Mouse (Mus musculus): Measurements from ENCODE around the gene Hist1h1d.

The Hist1h1d gene

DNA sequence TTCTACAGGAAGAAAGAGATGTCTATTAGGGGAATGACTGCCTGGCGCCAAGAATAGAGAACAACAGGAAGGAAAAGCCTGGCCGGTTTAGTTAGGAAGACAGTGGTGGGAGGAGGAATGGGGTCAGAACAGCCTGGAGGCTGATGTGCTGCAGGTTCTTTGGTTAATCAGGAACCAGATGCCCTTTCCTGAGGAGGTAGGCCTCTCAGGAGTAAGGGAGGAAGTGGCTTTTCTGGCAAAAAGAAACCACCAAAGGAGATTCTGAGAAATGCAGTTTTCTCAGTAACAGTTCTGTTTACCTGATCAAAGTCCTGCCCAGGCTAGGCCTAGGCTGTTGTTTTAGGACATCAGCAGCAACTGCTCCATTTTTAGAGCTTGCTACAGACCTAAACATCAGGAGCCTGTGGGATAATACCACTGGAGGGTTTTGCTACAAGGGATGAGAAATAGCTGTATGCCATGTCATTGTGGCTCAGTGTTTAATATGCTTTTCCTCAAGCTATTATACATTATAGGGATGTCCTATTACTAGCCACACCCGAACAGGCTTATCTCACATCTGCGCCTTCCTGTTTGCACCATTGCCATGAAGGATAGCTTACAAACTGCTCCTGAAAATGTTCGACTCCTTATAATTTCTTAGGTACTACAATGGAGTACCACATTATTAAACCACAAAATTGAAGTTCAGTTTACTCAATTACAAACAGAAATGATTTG is 40.1 kb downstream of the Hist1h1d start:
- DNase-seq = no peak

DNA sequence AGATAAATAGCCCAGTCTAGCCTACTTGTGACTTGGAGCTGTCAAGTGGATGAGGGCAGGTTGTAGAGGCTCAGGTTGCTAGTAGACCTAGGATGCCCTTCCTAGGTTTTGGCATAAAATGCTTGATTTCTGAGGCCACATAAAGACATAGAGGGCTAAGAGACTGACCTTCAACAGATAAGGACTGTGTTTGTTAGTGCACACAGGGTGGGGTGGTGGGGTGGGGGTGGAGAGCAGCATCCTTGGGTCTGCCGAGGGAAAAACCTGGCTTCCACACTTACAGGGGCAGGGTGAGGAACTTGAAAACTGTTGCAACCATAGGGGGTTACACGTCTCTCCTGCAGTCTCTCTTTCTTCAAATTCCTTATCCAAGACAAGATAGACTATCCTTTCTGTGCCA is 42.1 kb downstream of the Hist1h1d start:
- no peak for DNase-seq

DNA sequence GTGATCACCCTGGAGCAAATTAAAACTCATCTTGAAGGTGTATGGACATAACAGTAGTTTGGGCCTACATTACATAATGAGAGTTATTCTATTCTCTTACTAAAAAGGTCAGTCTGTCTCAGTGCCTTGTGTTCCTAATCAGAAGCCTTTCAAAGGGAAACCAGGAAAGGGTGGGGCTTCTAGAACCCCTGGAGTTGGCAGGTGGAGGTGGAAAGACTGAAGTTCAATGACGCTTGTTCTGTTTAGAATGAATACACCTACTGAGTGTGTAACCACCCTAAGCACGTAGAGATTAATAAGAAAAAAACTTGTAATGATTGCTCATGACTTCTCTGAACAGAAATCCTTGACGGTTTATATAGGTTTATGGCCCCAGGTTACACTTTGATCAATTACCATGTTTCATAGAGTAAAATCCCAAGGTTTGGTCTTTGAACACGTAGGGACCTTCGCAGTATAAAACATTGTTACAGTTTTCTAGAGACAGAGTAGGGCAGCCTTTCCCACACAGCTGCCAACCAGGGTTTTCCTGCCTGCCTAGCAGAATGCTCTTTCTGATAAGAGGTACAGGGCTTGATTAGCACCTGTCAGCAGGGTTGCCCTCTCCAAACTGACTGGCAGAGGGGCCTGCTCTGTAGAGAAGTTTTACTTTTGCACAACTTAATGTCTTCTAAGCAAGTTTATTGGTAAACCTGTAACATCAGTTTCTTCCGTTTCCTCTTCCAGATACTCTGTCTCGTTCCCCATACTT is 42.7 kb downstream of the Hist1h1d start:
- no peak for DNase-seq

DNA sequence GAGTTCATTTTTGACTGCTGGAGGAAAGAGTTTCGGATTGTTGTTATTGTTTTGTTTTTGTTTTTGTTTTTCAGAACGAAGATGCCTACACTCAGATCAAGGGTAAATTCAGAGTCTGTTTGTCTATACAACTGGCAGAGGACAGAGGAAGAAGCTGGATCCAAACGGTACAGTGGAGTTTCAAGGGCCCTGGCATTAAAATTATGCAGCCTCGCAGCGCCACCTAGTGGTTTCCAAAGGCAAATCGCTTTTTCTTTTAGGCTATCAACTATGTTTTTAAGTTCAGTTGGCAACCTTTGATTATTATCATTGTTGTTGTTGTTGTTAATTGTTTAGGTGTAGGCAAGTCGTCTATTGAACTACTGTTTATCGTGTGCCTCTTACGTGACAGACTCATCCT is 44.9 kb downstream of the Hist1h1d start:
- peak; percentile 33 to 49 for DNase-seq

DNA sequence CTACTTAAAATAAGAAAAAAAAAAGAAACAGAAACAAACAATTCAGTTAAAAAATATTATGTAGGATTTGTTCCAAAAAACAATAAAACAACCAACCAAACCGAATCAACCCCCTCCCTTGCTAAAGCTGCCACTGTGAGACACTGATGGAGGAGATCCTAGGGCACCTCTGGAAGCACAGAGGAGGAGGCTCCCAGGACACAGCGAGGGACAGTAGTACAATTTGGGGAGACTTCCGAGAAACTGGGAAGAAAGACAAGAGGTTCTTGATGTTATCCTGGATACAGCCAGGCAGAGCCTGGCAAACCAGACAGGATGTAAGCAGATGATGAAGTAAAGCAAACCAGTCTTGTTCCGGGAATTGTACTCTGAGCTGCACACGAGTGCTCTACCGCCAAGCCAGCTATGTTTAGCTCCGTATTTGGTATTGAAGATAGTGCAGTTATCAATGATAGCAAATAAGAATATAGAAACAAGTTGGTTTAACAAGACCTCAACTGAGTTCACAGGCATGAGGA is 50.2 kb downstream of the Hist1h1d start:
- no peak for DNase-seq

DNA sequence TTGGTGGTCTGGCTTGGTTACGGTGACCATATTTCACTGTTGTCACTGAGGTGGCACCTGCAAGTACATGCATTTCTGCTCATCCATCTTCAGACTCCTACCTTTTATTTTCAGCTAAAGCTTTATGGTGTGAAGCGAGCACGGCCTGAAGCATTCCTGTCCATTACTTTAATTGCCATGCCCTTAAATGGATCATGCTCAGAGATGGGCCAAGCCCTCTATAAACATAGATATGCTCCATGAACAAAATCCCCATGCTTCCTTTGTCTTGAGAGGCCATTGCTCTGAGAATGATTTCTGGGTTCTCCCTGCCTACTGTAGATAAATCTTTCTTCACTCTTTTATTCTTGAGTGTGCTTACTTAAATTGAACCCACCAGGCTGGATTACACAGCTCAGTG is 51.4 kb downstream of the Hist1h1d start:
- DNase-seq = no peak

DNA sequence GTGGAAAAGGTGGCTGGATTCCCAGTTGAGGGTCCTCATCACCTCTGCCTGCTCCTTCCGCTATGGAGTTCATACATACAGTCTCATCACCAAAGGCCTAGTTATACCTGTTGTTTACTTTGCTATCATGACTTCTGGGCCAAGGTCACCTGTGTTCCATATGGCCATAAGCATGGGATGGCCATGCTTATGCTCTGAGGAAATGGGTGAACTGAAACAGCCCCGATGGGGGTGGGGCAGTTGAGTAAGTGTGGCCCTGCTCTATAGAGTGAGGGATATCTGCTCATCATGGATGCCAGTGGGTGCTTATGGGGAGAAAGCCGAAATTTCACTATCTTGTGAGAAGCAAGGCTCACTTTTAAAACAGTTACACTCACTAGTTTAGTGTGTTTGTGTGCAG is 52.0 kb downstream of the Hist1h1d start:
- no peak for DNase-seq

DNA sequence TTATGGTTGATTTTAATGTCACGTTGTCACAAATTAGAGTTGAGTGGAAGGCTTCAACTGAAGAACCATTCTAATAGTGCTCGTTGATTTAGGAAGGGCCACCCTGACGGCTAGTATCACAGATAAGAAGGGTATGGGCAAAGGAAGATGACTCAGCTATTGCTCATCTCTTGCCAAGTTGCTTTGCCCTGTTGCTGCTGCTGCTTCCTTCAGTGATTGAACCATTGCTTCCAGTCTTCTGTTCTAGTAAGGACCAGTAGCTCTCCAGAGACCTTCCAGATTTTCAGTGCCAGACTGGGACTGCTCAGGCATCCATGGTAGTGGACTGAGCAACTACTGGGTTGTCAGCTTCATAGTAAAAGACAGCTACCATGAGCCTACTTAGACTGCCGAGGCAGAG is 56.1 kb downstream of the Hist1h1d start:
- no peak for DNase-seq

DNA sequence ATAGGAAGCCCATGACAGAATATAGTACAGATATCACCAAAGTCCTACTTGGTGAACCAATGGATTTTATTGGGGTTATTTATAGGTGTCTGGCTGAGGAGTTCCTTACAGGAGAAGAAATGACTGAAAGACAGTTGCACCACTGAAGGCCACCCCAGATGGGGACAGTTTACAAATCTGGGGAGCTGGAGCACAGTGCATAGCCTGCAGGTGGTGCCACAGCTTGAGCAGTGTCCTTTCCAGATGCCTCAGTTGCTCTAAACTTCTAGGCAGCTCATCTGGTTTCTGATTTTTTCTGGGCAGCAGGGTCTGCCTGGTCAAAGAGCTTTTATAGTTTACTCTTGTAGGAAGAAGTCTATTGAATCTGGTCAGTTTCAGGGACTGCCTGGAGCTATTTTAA is 56.8 kb downstream of the Hist1h1d start:
- DNase-seq = no peak
